In genomic region chr17:70040751-70041430, GRCm38 (mm10) we compare ENCODE assay signal across 23 mouse cellular contexts.
DNase-seq lines count a peak whose midpoint lies in the region; ATAC-seq and TF ChIP-seq lines count a peak whose summit lies in the region.
"Had no signal": no experiment of that assay in that cellular context is flagged by ENCODE, and none has a peak within 500 bp of the region (broad histone marks: within the 10 kb centered on the region; RNA-seq: fewer than 3 reads in every experiment).

No protein-coding gene starts in this region.

- DNase-seq in kidney, postnatal 10 days: peak; percentile 40
- no peak for DNase-seq in kidney, adult 8-10 months
- peak; percentile 9 for DNase-seq in limb, embryonic 14.5 days (ENCODE audit: low spot score)
- DNase-seq in limb, embryonic 10.5 days (ENCODE audit: low spot score): no peak
- peak; percentile 79 for DNase-seq in R1 (ENCODE audit: low read depth, low spot score)
- DNase-seq in left cerebral cortex, postnatal 25 days (ENCODE audit: low spot score in 2 of 2): peak; percentile 33 to 71
- no peak for DNase-seq in hindbrain, embryonic 14.5 days (ENCODE audit: low spot score)
- DNase-seq: adrenal gland, postnatal 10 days; cerebellum, adult 11-12 months; cerebellum, postnatal 25 days; embryo, embryonic 11 days; kidney, adult 2 months; kidney, postnatal 25 days; lung, adult 18-20 months; thymus, adult 18-20 months had no signal

- H3K9ac ChIP-seq in limb, embryonic 14.5 days (ENCODE audit: low read depth, low read length, severe bottlenecking): no peak overlapping the region
- H3K9ac ChIP-seq in hindbrain, embryonic 14.5 days: no peak overlapping the region
- H3K9ac ChIP-seq: hindbrain, embryonic 12.5 days; midbrain, embryonic 15.5 days; neural tube, embryonic 15.5 days had no signal

- H3K27ac ChIP-seq in limb, embryonic 14.5 days (replicated peaks; ENCODE audit: low read depth, low read length): no peak overlapping the region
- no peak overlapping the region for H3K27ac ChIP-seq in limb, embryonic 10.5 days
- no peak overlapping the region for H3K27ac ChIP-seq in hindbrain, embryonic 14.5 days
- H3K27ac ChIP-seq: forebrain, embryonic 10.5 days; hindbrain, embryonic 12.5 days; midbrain, embryonic 15.5 days; neural tube, embryonic 15.5 days had no signal

- no peaks in the 10 kb centered on the region for H3K27me3 ChIP-seq in limb, embryonic 14.5 days (ENCODE audit: control insufficient read depth, insufficient read depth, low read length)
- H3K27me3 ChIP-seq in limb, embryonic 10.5 days (ENCODE audit: low read depth, poor library complexity, severe bottlenecking): no peaks in the 10 kb centered on the region
- H3K27me3 ChIP-seq in hindbrain, embryonic 14.5 days (ENCODE audit: control insufficient read depth, insufficient read depth, low read length): no peaks in the 10 kb centered on the region
- H3K27me3 ChIP-seq: hindbrain, embryonic 12.5 days; midbrain, embryonic 15.5 days; neural tube, embryonic 15.5 days had no signal

- no peaks in the 10 kb centered on the region for H3K4me1 ChIP-seq in limb, embryonic 14.5 days (ENCODE audit: control insufficient read depth, insufficient read depth, low read length)
- H3K4me1 ChIP-seq in limb, embryonic 10.5 days: no peaks in the 10 kb centered on the region
- H3K4me1 ChIP-seq in hindbrain, embryonic 14.5 days (replicated peaks; ENCODE audit: control insufficient read depth, insufficient read depth, low read length): no peaks in the 10 kb centered on the region
- H3K4me1 ChIP-seq: forebrain, embryonic 10.5 days; hindbrain, embryonic 12.5 days; midbrain, embryonic 15.5 days; neural tube, embryonic 15.5 days had no signal

- H3K4me3 ChIP-seq in limb, embryonic 14.5 days (replicated peaks; ENCODE audit: low read length): no peak overlapping the region
- no peak overlapping the region for H3K4me3 ChIP-seq in limb, embryonic 10.5 days
- no peak overlapping the region for H3K4me3 ChIP-seq in hindbrain, embryonic 14.5 days (replicated peaks; ENCODE audit: low read length)
- H3K4me3 ChIP-seq: forebrain, embryonic 10.5 days; hindbrain, embryonic 12.5 days; midbrain, embryonic 15.5 days; myocyte; neural tube, embryonic 15.5 days had no signal

- H3K4me2 ChIP-seq in limb, embryonic 14.5 days (replicated peaks; ENCODE audit: low read depth, low read length, severe bottlenecking): no peak overlapping the region
- no peak overlapping the region for H3K4me2 ChIP-seq in hindbrain, embryonic 14.5 days (replicated peaks)
- H3K4me2 ChIP-seq: hindbrain, embryonic 12.5 days; midbrain, embryonic 15.5 days; neural tube, embryonic 15.5 days had no signal

- no peaks in the 10 kb centered on the region for H3K9me3 ChIP-seq in limb, embryonic 14.5 days (ENCODE audit: control insufficient read depth, low read length)
- H3K9me3 ChIP-seq in limb, embryonic 10.5 days (replicated peaks): no peaks in the 10 kb centered on the region
- H3K9me3 ChIP-seq in hindbrain, embryonic 14.5 days (ENCODE audit: control insufficient read depth, low read length): no peaks in the 10 kb centered on the region
- H3K9me3 ChIP-seq: forebrain, embryonic 10.5 days; hindbrain, embryonic 12.5 days; midbrain, embryonic 15.5 days; neural tube, embryonic 15.5 days had no signal

- intact Hi-C loops in left cerebral cortex, postnatal 25 days (cut with DNase I): no loop called here

- 57% methylated on average over 7 of the region's 7 CpGs for WGBS in limb, embryonic 14.5 days
- 82% methylated on average over 7 of the region's 7 CpGs for WGBS in limb, embryonic 10.5 days
- 76% methylated on average over 7 of the region's 7 CpGs for WGBS in hindbrain, embryonic 14.5 days

- no peak for ATAC-seq in limb, embryonic 14.5 days (ENCODE audit: low FRiP score, low read depth)
- ATAC-seq in hindbrain, embryonic 14.5 days (ENCODE audit: low FRiP score): no peak
- no peak for ATAC-seq in erythroid progenitor cell, adult 5-6 weeks (replicated peaks; ENCODE audit: low FRiP score, poor library complexity, severe bottlenecking)
- ATAC-seq: activated CD4-positive, CD25-positive, alpha-beta regulatory T cell, adult 4 months; inflammation-experienced regulatory T-cells, adult 6 months; midbrain, embryonic 15.5 days had no signal

- H3K36me3 ChIP-seq in limb, embryonic 14.5 days (ENCODE audit: control insufficient read depth, insufficient read depth, low read length): no peaks in the 10 kb centered on the region
- no peaks in the 10 kb centered on the region for H3K36me3 ChIP-seq in limb, embryonic 10.5 days
- no peaks in the 10 kb centered on the region for H3K36me3 ChIP-seq in hindbrain, embryonic 14.5 days (replicated peaks; ENCODE audit: control insufficient read depth, insufficient read depth)
- H3K36me3 ChIP-seq: forebrain, embryonic 10.5 days; hindbrain, embryonic 12.5 days; midbrain, embryonic 15.5 days; neural tube, embryonic 15.5 days had no signal

- TF ChIP-seq POLR2A in limb, embryonic 14.5 days (IDR thresholded peaks at IDR 0.05; ENCODE audit: borderline replicate concordance, extremely low read depth, insufficient read depth, insufficient read length): no peak

Comparison
In these comparisons a context has a peak if more than half of its experiments do, and no peak if none do; other contexts are left out.
1. DNase-seq: peak in kidney, postnatal 10 days (single experiment), limb, embryonic 14.5 days (single experiment), R1 (single experiment) and left cerebral cortex, postnatal 25 days (2 of 2); none in kidney, adult 8-10 months (0 of 2), limb, embryonic 10.5 days (single experiment) and hindbrain, embryonic 14.5 days (single experiment).